Mouse (Mus musculus) liver, embryonic 14.5 days (tissue): ENCODE results near the gene 4921504E06Rik. TPM values are rescaled to one million over a fixed set of nuclear protein-coding genes. Genes with fewer than 3 reads are reported as not detected.

ENCODE experiments used
- ATAC-seq: fragments of 200-750 bp; cut with Nextera tagmentation; 2 replicates; pipeline ENCODE4 v1.8.0; 2017; ENCODE audit warnings: moderate number of reproducible peaks, mild to moderate bottlenecking, moderate library complexity; ENCODE audit not compliant: insufficient read depth
- DNase-seq, 3 experiments: peaks; one replicate each; pipeline ENCODE4 v3.0.0-alpha.2; 2012 to 2013; ENCODE audit warnings: low read depth in 3 of 3, low spot score in 3 of 3
- H3K27ac ChIP-seq: fragments of 300-500 bp; sonication (generic); 2 replicates; pipeline ENCODE4 v1.5.1; 2014; ENCODE audit warnings: moderate library complexity, mild to moderate bottlenecking, control low read depth, inconsistent platforms
- H3K27me3 ChIP-seq: fragments of 300-500 bp; sonication (generic); 2 replicates; pipeline ENCODE4 v1.6.1; 2014; ENCODE audit warnings: mild to moderate bottlenecking, low read length, moderate library complexity; ENCODE audit not compliant: control insufficient read depth, insufficient read depth
- H3K36me3 ChIP-seq: fragments of 300-500 bp; sonication (generic); replicated peaks from 2 replicates; pipeline ENCODE4 v1.6.1; 2014; ENCODE audit warnings: low read depth; ENCODE audit not compliant: control insufficient read depth, insufficient read depth
- H3K4me1 ChIP-seq, 2 experiments: fragments of 200-500 bp in 1 of 2; fragments of 300-500 bp in 1 of 2; sonication (generic) in 1 of 2; replicated peaks; 2 replicates each; pipeline ENCODE4 v1.6.1; 2012 to 2014; ENCODE audit warnings: antibody characterized with exemption in 1 of 2, inconsistent platforms in 1 of 2, low read length in 1 of 2; ENCODE audit not compliant: control insufficient read depth in 2 of 2, insufficient read depth in 2 of 2
- H3K4me2 ChIP-seq: fragments of 300-500 bp; sonication (generic); 2 replicates; pipeline ENCODE4 v1.6.1; 2014; ENCODE audit warnings: low read depth, mild to moderate bottlenecking, control low read depth, moderate library complexity
- H3K4me3 ChIP-seq, 2 experiments: fragments of 200-500 bp in 1 of 2; fragments of 300-500 bp in 1 of 2; sonication (generic) in 1 of 2; 2 replicates each; pipeline ENCODE4 v1.5.1; 2012 to 2014; ENCODE audit warnings: low read depth in 2 of 2, low read length in 2 of 2, mild to moderate bottlenecking in 2 of 2, control low read depth in 1 of 2, inconsistent platforms in 1 of 2, moderate library complexity in 1 of 2; ENCODE audit not compliant: insufficient read depth in 1 of 2
- H3K9ac ChIP-seq: fragments of 300-500 bp; sonication (generic); replicated peaks from 2 replicates; pipeline ENCODE4 v1.6.1; 2014; ENCODE audit warnings: mild to moderate bottlenecking, control low read depth, moderate library complexity
- H3K9me3 ChIP-seq: fragments of 300-500 bp; sonication (generic); 2 replicates; pipeline ENCODE4 v1.6.1; 2016; ENCODE audit warnings: low read length, mixed read lengths; ENCODE audit not compliant: control insufficient read depth
- CTCF ChIP-seq: IDR thresholded peaks from 2 replicates; pipeline ENCODE4 v1.5.1; 2016; ENCODE audit warnings: antibody characterized with exemption, low read depth, control low read depth
- EP300 ChIP-seq: IDR thresholded peaks from 2 replicates; pipeline ENCODE4 v1.6.1; 2016; ENCODE audit warnings: antibody characterized with exemption, low read depth
- WGBS: fragments of 180-500 bp; shearing (Covaris S2); extraction: QIAGEN DNeasy Blood & Tissue Kit; methylation state at CpG from one replicate; pipeline ENCODE4 v1.1.7; 2014; ENCODE audit not compliant: insufficient replicate concordance; 5-methylcytosine and 5-hydroxymethylcytosine counted together
- polyA plus RNA-seq, 2 experiments: library from polyadenylated mRNA; depleted of rRNA in 1 of 2; stranded (reverse) in 1 of 2; unstranded in 1 of 2; fragments of >200 nt; fragmentation: Nextera tagmentation in 1 of 2; extraction: Ambion mirVana in 1 of 2; gene quantifications; 2 replicates each; pipeline versions ENCODE4 v1.2.1 to v1.2.3; 2012 to 2014

The 4921504E06Rik gene
- polyA plus RNA-seq, 2 experiments: not detected

GRCm38 (mm10) chr2:19444346-19444745, 109.4 kb downstream of the 4921504E06Rik start:
- TF ChIP-seq CTCF: no peak
- TF ChIP-seq EP300: no peak
- Histone ChIP-seq H3K4me3 (no peak overlapping the region), H3K9me3 (no peaks in the 10 kb centered on the region), H3K27ac (no peak overlapping the region), H3K36me3 (no peaks in the 10 kb centered on the region), H3K4me1 (no peaks in the 10 kb centered on the region), H3K4me2 (no peak overlapping the region), H3K27me3 (peaks cover 50% of the 10 kb centered on the region), H3K9ac (no peak overlapping the region)
- ATAC-seq: no peak
- 2% methylated on average over 9 of the region's 9 CpGs for WGBS
- DNase-seq: no peak

GRCm38 (mm10) chr2:19431614-19432323, 121.9 kb downstream of the 4921504E06Rik start:
- 5% methylated on average over 41 of the region's 41 CpGs for WGBS
- H3K27me3 ChIP-seq: peaks cover 47% of the 10 kb centered on the region
- no peak overlapping the region for H3K9ac ChIP-seq
- H3K36me3 ChIP-seq: no peaks in the 10 kb centered on the region
- H3K4me2 ChIP-seq: no peak overlapping the region
- TF ChIP-seq EP300 (no peak), CTCF (no peak)
- no peak overlapping the region for H3K27ac ChIP-seq
- no peaks in the 10 kb centered on the region for H3K4me1 ChIP-seq
- H3K4me3 ChIP-seq: no peak overlapping the region
- no peak for DNase-seq
- no peak for ATAC-seq
- H3K9me3 ChIP-seq: no peaks in the 10 kb centered on the region

- H3K9me3 ChIP-seq: no peaks in the 10 kb centered on the region
- TF ChIP-seq CTCF (peak; percentile 31; the same call in 1 of the 2 replicates), EP300 (no peak)
- 2% methylated on average over 18 of the region's 18 CpGs for WGBS
- H3K4me1 ChIP-seq: no peaks in the 10 kb centered on the region
- no peak overlapping the region for H3K4me2 ChIP-seq
- H3K27ac ChIP-seq: no peak overlapping the region
- DNase-seq (no peak), ATAC-seq (no peak)
- no peak overlapping the region for H3K4me3 ChIP-seq
- H3K27me3 ChIP-seq: peaks cover 47% of the 10 kb centered on the region
- no peak overlapping the region for H3K9ac ChIP-seq
- no peaks in the 10 kb centered on the region for H3K36me3 ChIP-seq
These were observed 122.5 kb downstream of the 4921504E06Rik start for GRCm38 (mm10) chr2:19431186-19431585.

GRCm38 (mm10) chr2:19430746-19431145, 123.0 kb downstream of the 4921504E06Rik start:
- H3K27me3 ChIP-seq: peaks cover 47% of the 10 kb centered on the region
- H3K4me3 ChIP-seq: no peak overlapping the region
- H3K4me2 ChIP-seq: no peak overlapping the region
- no peak for TF ChIP-seq EP300
- TF ChIP-seq CTCF: no peak
- no peak overlapping the region for H3K9ac ChIP-seq
- no peaks in the 10 kb centered on the region for H3K9me3 ChIP-seq
- no peaks in the 10 kb centered on the region for H3K4me1 ChIP-seq
- H3K36me3 ChIP-seq: no peaks in the 10 kb centered on the region
- ATAC-seq: no peak
- no peak for DNase-seq
- no peak overlapping the region for H3K27ac ChIP-seq
- WGBS: 2% methylated on average over 33 of the region's 33 CpGs

GRCm38 (mm10) chr2:19429691-19430690, 123.7 kb downstream of the 4921504E06Rik start:
- Histone ChIP-seq H3K27ac (no peak overlapping the region), H3K4me1 (no peaks in the 10 kb centered on the region), H3K4me2 (no peak overlapping the region), H3K36me3 (no peaks in the 10 kb centered on the region), H3K9me3 (no peaks in the 10 kb centered on the region), H3K4me3 (no peak overlapping the region), H3K27me3 (peaks cover 47% of the 10 kb centered on the region), H3K9ac (no peak overlapping the region)
- no peak for ATAC-seq
- no peak for TF ChIP-seq EP300
- no peak for TF ChIP-seq CTCF
- WGBS: 5% methylated on average over 31 of the region's 31 CpGs
- DNase-seq: no peak
